Mouse (Mus musculus): ENCODE measurements at regions not wholly inside any gene's neighbourhood (a gene's known extent, or its start where the extent isn't known, plus 50 kb on each side); places are given as distances from the start of the nearest gene placed in this dataset.

- Histone ChIP-seq H3K4me3 (no peak overlapping the region), H3K9ac (ENCODE audit: low read depth, low read length) (no peak overlapping the region), H3K79me2 (replicated peaks; ENCODE audit: control insufficient read depth, insufficient read depth, low read length) (no peaks in the 10 kb centered on the region), H3K4me1 (ENCODE audit: control insufficient read depth, insufficient read depth, low read length) (no peaks in the 10 kb centered on the region), H3K27me3 (ENCODE audit: control insufficient read depth, insufficient read depth, low read length) (no peaks in the 10 kb centered on the region), H3K27ac (no peak overlapping the region), H3K36me3 (ENCODE audit: control insufficient read depth, insufficient read depth, low read length) (no peaks in the 10 kb centered on the region)
- TF ChIP-seq CTCF (IDR thresholded peaks at IDR 0.05) (no peak), EP300 (IDR thresholded peaks at IDR 0.05; ENCODE audit: insufficient read depth, low read depth, low read length) (no peak), POLR2A (IDR thresholded peaks at IDR 0.05; ENCODE audit: insufficient read depth, low read depth, low read length) (no peak)
- WGBS = 65% methylated on average over 1 of the region's 1 CpGs
- intact Hi-C loops (cut with DNase I) = no loop called here
- DNase-seq = no peak
Measured at GRCm38 (mm10) chr14:86242836-86243235, 898.2 kb downstream of the Diaph3 start.

DNA sequence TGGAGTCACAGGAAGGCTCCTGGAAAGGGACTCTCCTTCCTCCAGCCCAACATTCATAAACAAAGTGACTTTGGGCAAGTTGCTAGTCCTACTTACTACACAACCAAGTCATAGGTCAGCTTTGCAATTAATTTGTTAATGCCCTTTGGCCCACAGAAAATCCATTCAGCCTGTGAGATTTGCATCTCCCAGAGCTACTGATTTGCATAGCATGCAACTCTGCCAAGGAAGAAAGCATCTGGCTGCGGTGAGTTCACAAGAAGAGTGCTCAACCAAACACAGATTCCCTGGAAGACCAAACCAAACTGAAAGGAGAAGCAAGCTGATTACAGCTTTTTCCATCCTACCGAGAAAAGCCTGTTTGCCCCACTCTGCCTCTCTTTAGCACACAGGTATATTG is 901.9 kb downstream of the Diaph3 start:
- TF ChIP-seq EP300 (IDR thresholded peaks at IDR 0.05; ENCODE audit: insufficient read depth, low read depth, low read length) (no peak), POLR2A (IDR thresholded peaks at IDR 0.05; ENCODE audit: insufficient read depth, low read depth, low read length) (no peak), CTCF (IDR thresholded peaks at IDR 0.05) (no peak)
- H3K27ac ChIP-seq = no peak overlapping the region
- no peaks in the 10 kb centered on the region for H3K36me3 ChIP-seq (ENCODE audit: control insufficient read depth, insufficient read depth, low read length)
- 60% methylated on average over 2 of the region's 2 CpGs for WGBS
- H3K27me3 ChIP-seq (ENCODE audit: control insufficient read depth, insufficient read depth, low read length) = no peaks in the 10 kb centered on the region
- no peak for DNase-seq
- H3K79me2 ChIP-seq (replicated peaks; ENCODE audit: control insufficient read depth, insufficient read depth, low read length) = no peaks in the 10 kb centered on the region
- intact Hi-C loops (cut with DNase I) = no loop called here
- no peak overlapping the region for H3K4me3 ChIP-seq
- H3K4me1 ChIP-seq (ENCODE audit: control insufficient read depth, insufficient read depth, low read length) = no peaks in the 10 kb centered on the region
- H3K9ac ChIP-seq (ENCODE audit: low read depth, low read length) = no peak overlapping the region

DNA sequence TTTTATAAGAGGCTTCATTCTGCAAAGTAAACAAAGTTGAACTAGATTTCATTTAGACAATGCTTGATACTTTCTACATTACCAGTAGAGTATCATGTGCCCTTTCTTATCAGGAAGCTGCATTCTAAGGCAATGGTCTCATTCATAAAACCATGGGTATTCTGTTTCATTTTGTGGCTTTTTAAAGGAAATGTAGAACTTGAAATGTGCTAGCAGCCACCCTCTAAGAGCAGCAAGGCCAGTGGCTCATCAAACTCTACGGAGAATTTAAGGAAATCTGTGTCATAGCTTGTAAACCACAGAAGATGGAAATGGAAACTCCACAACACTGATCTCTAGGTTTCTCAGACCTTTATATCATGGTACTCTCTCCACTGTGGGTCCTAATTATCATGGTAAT is 907.7 kb downstream of the Diaph3 start:
- no peaks in the 10 kb centered on the region for H3K27me3 ChIP-seq (ENCODE audit: control insufficient read depth, insufficient read depth, low read length)
- no peak overlapping the region for H3K4me3 ChIP-seq
- H3K36me3 ChIP-seq (ENCODE audit: control insufficient read depth, insufficient read depth, low read length) = no peaks in the 10 kb centered on the region
- H3K27ac ChIP-seq = no peak overlapping the region
- H3K79me2 ChIP-seq (replicated peaks; ENCODE audit: control insufficient read depth, insufficient read depth, low read length) = no peaks in the 10 kb centered on the region
- WGBS = 73% methylated on average over 1 of the region's 1 CpGs
- no peak for TF ChIP-seq POLR2A (IDR thresholded peaks at IDR 0.05; ENCODE audit: insufficient read depth, low read depth, low read length)
- TF ChIP-seq CTCF (IDR thresholded peaks at IDR 0.05) = no peak
- TF ChIP-seq EP300 (IDR thresholded peaks at IDR 0.05; ENCODE audit: insufficient read depth, low read depth, low read length) = no peak
- no peaks in the 10 kb centered on the region for H3K4me1 ChIP-seq (ENCODE audit: control insufficient read depth, insufficient read depth, low read length)
- no peak overlapping the region for H3K9ac ChIP-seq (ENCODE audit: low read depth, low read length)
- DNase-seq = no peak
- intact Hi-C loops (cut with DNase I) = no loop called here

DNA sequence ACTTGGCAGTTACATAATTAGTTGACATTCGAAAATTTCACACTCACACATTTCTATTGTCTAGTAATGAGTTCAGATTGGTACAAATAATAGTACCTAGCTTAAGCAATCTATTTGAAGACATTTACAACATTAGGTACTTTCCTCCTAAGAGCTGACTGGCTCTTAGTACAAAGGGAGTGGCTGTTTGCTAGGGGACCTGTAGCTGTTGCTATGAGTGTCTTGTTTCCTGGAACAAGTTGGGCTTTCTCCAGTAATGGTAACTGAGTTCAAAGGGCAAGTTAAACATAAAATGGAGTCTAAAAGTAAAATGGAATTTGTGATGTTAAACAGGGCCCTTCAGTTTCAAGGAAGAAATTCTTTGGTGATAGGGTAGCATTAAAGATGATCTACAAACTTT is 910.4 kb downstream of the Diaph3 start:
- no peaks in the 10 kb centered on the region for H3K4me1 ChIP-seq (ENCODE audit: control insufficient read depth, insufficient read depth, low read length)
- H3K9ac ChIP-seq (ENCODE audit: low read depth, low read length) = no peak overlapping the region
- no peak for DNase-seq
- no peaks in the 10 kb centered on the region for H3K36me3 ChIP-seq (ENCODE audit: control insufficient read depth, insufficient read depth, low read length)
- H3K79me2 ChIP-seq (replicated peaks; ENCODE audit: control insufficient read depth, insufficient read depth, low read length) = no peaks in the 10 kb centered on the region
- H3K27ac ChIP-seq = no peak overlapping the region
- intact Hi-C loops (cut with DNase I) = no loop called here
- no peaks in the 10 kb centered on the region for H3K27me3 ChIP-seq (ENCODE audit: control insufficient read depth, insufficient read depth, low read length)
- 41% methylated on average over 1 of the region's 1 CpGs for WGBS
- H3K4me3 ChIP-seq = no peak overlapping the region
- TF ChIP-seq CTCF (IDR thresholded peaks at IDR 0.05) = no peak
- no peak for TF ChIP-seq EP300 (IDR thresholded peaks at IDR 0.05; ENCODE audit: insufficient read depth, low read depth, low read length)
- no peak for TF ChIP-seq POLR2A (IDR thresholded peaks at IDR 0.05; ENCODE audit: insufficient read depth, low read depth, low read length)

DNA sequence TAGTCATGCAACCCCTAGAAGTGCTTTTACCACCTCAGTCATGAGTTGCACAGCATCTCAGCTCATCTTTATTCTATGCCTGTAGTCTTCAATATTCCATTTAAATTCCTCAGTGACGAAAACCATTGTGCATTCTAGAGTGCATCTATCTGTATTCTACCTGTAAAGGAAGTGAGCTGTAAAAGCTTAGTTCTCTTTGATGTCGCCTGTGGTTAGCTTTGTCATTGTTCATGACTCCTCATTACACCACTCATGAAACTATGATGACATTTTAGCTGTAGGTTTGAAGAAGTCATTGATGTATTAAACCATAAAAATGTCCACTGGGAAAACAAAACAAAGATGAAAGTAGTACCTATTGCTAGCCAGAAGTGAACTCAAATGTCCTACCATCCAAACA is 911.3 kb downstream of the Diaph3 start:
- Histone ChIP-seq H3K27ac (no peak overlapping the region), H3K27me3 (ENCODE audit: control insufficient read depth, insufficient read depth, low read length) (no peaks in the 10 kb centered on the region), H3K4me3 (no peak overlapping the region), H3K36me3 (ENCODE audit: control insufficient read depth, insufficient read depth, low read length) (no peaks in the 10 kb centered on the region), H3K9ac (ENCODE audit: low read depth, low read length) (no peak overlapping the region), H3K4me1 (ENCODE audit: control insufficient read depth, insufficient read depth, low read length) (no peaks in the 10 kb centered on the region), H3K79me2 (replicated peaks; ENCODE audit: control insufficient read depth, insufficient read depth, low read length) (no peaks in the 10 kb centered on the region)
- DNase-seq = no peak
- intact Hi-C loops (cut with DNase I) = no loop called here
- no peak for TF ChIP-seq CTCF (IDR thresholded peaks at IDR 0.05)
- TF ChIP-seq EP300 (IDR thresholded peaks at IDR 0.05; ENCODE audit: insufficient read depth, low read depth, low read length) = no peak
- no peak for TF ChIP-seq POLR2A (IDR thresholded peaks at IDR 0.05; ENCODE audit: insufficient read depth, low read depth, low read length)
- 90% methylated on average over 2 of the region's 2 CpGs for WGBS

- 84% methylated on average over 9 of the region's 9 CpGs for WGBS
- Histone ChIP-seq H3K27ac (no peak overlapping the region), H3K4me3 (no peak overlapping the region), H3K36me3 (ENCODE audit: control insufficient read depth, insufficient read depth, low read length) (no peaks in the 10 kb centered on the region), H3K9ac (ENCODE audit: low read depth, low read length) (no peak overlapping the region), H3K4me1 (ENCODE audit: control insufficient read depth, insufficient read depth, low read length) (no peaks in the 10 kb centered on the region), H3K27me3 (ENCODE audit: control insufficient read depth, insufficient read depth, low read length) (no peaks in the 10 kb centered on the region), H3K79me2 (replicated peaks; ENCODE audit: control insufficient read depth, insufficient read depth, low read length) (no peaks in the 10 kb centered on the region)
- no peak for TF ChIP-seq CTCF (IDR thresholded peaks at IDR 0.05)
- TF ChIP-seq POLR2A (IDR thresholded peaks at IDR 0.05; ENCODE audit: insufficient read depth, low read depth, low read length) = no peak
- intact Hi-C loops (cut with DNase I) = no loop called here
- no peak for DNase-seq
Measured at GRCm38 (mm10) chr14:86215711-86216110, 925.3 kb downstream of the Diaph3 start.

Measured in heart, adult 2 months (tissue).